Mouse (Mus musculus): Measurements from ENCODE around the gene Nelfcd. TPM values are rescaled to one million over a fixed set of nuclear protein-coding genes. Genes with fewer than 3 reads are reported as not detected.

The Nelfcd gene
- polyA plus RNA-seq, 1 experiment from 2014 or later, result 125 TPM

- Histone ChIP-seq H3K9me3 (ENCODE audit: control insufficient read depth, low read depth, low read length) (no peaks in the 10 kb centered on the region), H3K4me2 (replicated peaks; ENCODE audit: low read depth, low read length) (no peak overlapping the region), H3K27me3 (ENCODE audit: control insufficient read depth, insufficient read depth, low read length) (no peaks in the 10 kb centered on the region), H3K4me3 (ENCODE audit: low read depth, low read length) (no peak overlapping the region), H3K27ac (ENCODE audit: low read length) (no peak overlapping the region), H3K36me3 (ENCODE audit: control insufficient read depth, insufficient read depth, low read length) (no peaks in the 10 kb centered on the region), H3K4me1 (ENCODE audit: control insufficient read depth, insufficient read depth, low read length) (no peaks in the 10 kb centered on the region), H3K9ac (replicated peaks; ENCODE audit: low read depth, low read length) (no peak overlapping the region)
- WGBS, result 78% methylated on average over 4 of the region's 4 CpGs
- 0 out of 2 replicates have a peak, but pooled peaks have one; percentile 23 for ATAC-seq (ENCODE audit: insufficient number of reproducible peaks, insufficient read depth, low FRiP score, low read depth)
Observed at GRCm38 (mm10) chr2:174400396-174400795, 15.2 kb upstream of the Nelfcd start.

DNA sequence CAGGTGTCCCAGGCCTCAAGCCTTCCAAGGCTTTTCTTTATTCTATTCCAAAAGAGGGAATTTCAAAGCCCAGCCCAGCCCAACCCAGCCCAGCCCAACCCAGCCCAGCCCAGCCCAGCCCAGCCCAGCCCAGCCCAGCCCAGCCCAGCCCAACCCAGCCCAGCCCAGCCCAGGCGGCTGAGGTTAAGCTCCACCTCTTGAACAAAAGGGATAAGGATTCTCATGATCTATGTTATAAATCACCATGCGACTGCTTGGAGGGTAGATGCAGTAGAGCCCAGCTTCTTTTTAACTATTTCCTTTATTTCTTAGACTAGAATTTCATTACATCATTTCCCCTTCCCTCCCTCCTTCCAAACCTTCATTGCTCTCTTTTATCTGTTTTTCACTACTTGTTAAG lies 5.4 kb upstream of the Nelfcd start:
- Histone ChIP-seq H3K27ac (ENCODE audit: low read length) (no peak overlapping the region), H3K9me3 (ENCODE audit: control insufficient read depth, low read depth, low read length) (no peaks in the 10 kb centered on the region), H3K4me1 (ENCODE audit: control insufficient read depth, insufficient read depth, low read length) (no peaks in the 10 kb centered on the region), H3K4me3 (ENCODE audit: low read depth, low read length) (no peak overlapping the region), H3K36me3 (ENCODE audit: control insufficient read depth, insufficient read depth, low read length) (no peaks in the 10 kb centered on the region), H3K27me3 (ENCODE audit: control insufficient read depth, insufficient read depth, low read length) (no peaks in the 10 kb centered on the region), H3K9ac (replicated peaks; ENCODE audit: low read depth, low read length) (no peak overlapping the region), H3K4me2 (replicated peaks; ENCODE audit: low read depth, low read length) (no peak overlapping the region)
- no peak for ATAC-seq (ENCODE audit: insufficient number of reproducible peaks, insufficient read depth, low FRiP score, low read depth)
- WGBS, result 30% methylated on average over 2 of the region's 2 CpGs

GRCm38 (mm10) chr2:174413127-174413526 lies 2.5 kb upstream of the Nelfcd start:
- H3K4me1 ChIP-seq (ENCODE audit: control insufficient read depth, insufficient read depth, low read length), result peaks cover 7% of the 10 kb centered on the region
- no peaks in the 10 kb centered on the region for H3K27me3 ChIP-seq (ENCODE audit: control insufficient read depth, insufficient read depth, low read length)
- H3K27ac ChIP-seq (ENCODE audit: low read length), result no peak overlapping the region
- no peak overlapping the region for H3K9ac ChIP-seq (replicated peaks; ENCODE audit: low read depth, low read length)
- no peaks in the 10 kb centered on the region for H3K36me3 ChIP-seq (ENCODE audit: control insufficient read depth, insufficient read depth, low read length)
- WGBS, result 72% methylated on average over 7 of the region's 7 CpGs
- no peak overlapping the region for H3K4me3 ChIP-seq (ENCODE audit: low read depth, low read length)
- no peaks in the 10 kb centered on the region for H3K9me3 ChIP-seq (ENCODE audit: control insufficient read depth, low read depth, low read length)
- no peak overlapping the region for H3K4me2 ChIP-seq (replicated peaks; ENCODE audit: low read depth, low read length)
- ATAC-seq (ENCODE audit: insufficient number of reproducible peaks, insufficient read depth, low FRiP score, low read depth), result no peak

- Histone ChIP-seq H3K36me3 (ENCODE audit: control insufficient read depth, insufficient read depth, low read length) (no peaks in the 10 kb centered on the region), H3K9me3 (ENCODE audit: control insufficient read depth, low read depth, low read length) (no peaks in the 10 kb centered on the region), H3K4me3 (ENCODE audit: low read depth, low read length) (peak overlapping the region; percentile 82), H3K4me1 (ENCODE audit: control insufficient read depth, insufficient read depth, low read length) (peaks cover 7% of the 10 kb centered on the region), H3K4me2 (replicated peaks; ENCODE audit: low read depth, low read length) (no peak overlapping the region), H3K27ac (ENCODE audit: low read length) (no peak overlapping the region), H3K27me3 (ENCODE audit: control insufficient read depth, insufficient read depth, low read length) (no peaks in the 10 kb centered on the region), H3K9ac (replicated peaks; ENCODE audit: low read depth, low read length) (no peak overlapping the region)
- ATAC-seq (ENCODE audit: insufficient number of reproducible peaks, insufficient read depth, low FRiP score, low read depth), result no peak
- WGBS, result 41% methylated on average over 18 of the region's 18 CpGs
Observed at GRCm38 (mm10) chr2:174415001-174415730, 438 bp upstream of the Nelfcd start.

DNA sequence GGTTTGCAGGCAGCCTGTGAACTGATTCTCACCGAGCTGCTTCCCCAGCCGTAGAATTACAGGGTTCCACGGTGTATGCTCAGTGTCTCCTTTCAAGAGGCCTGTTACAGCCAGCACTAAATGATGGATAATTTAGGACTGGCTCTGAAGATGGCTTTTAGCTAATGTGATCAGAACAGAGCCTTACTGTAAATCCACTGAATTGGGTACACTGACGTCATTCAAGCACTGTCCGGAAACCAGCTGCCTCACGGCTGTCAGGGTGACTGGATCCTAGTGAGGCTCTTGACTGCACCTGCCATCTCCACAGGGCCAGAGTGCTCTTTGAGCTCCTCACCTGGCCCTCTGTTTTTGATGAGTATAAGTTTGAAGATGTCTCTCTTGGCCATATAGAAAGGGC lies 5.5 kb downstream of the Nelfcd start:
- H3K4me1 ChIP-seq (ENCODE audit: control insufficient read depth, insufficient read depth, low read length), result peaks cover 7% of the 10 kb centered on the region
- H3K27ac ChIP-seq (ENCODE audit: low read length), result no peak overlapping the region
- no peak for ATAC-seq (ENCODE audit: insufficient number of reproducible peaks, insufficient read depth, low FRiP score, low read depth)
- H3K9ac ChIP-seq (replicated peaks; ENCODE audit: low read depth, low read length), result no peak overlapping the region
- H3K27me3 ChIP-seq (ENCODE audit: control insufficient read depth, insufficient read depth, low read length), result no peaks in the 10 kb centered on the region
- no peak overlapping the region for H3K4me3 ChIP-seq (ENCODE audit: low read depth, low read length)
- peaks cover 39% of the 10 kb centered on the region for H3K36me3 ChIP-seq (ENCODE audit: control insufficient read depth, insufficient read depth, low read length)
- H3K9me3 ChIP-seq (ENCODE audit: control insufficient read depth, low read depth, low read length), result no peaks in the 10 kb centered on the region
- 82% methylated on average over 6 of the region's 6 CpGs for WGBS
- H3K4me2 ChIP-seq (replicated peaks; ENCODE audit: low read depth, low read length), result no peak overlapping the region

DNA sequence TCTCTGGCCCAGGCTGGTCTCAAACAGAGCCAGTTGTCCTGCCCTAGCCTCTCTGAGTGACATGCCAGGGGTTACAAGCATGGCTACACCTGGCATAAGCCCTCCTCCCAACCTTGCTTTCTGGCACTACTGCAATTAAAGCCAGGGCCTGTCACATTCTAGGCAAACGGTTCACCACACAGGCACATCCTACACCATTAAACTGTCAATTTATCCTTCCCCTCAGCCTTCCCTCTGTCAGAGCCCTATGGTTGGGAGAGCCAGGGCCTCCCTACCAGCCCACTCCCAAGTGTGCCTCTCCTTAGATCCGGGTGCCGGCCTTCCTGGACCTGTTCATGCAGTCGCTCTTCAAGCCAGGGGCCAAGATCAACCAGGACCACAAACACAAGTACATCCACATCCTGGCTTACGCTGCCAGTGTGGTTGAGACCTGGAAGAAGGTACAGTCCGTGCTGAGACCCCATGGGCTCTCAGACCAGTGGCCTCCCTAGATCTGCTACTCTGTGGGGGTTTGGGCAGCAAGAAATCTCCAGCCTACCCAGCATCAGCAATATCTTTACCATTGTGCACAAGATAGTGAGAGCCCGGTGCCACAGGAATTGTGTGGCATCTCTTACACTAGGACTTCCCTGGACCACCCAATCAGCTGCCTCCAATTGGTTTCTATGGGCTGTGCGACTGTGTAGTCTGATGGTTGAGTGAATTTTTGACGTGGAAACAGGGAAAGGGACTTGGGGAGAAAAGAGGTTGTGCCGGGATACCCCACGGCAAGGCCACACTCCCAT lies 8.9 kb downstream of the Nelfcd start:
- 95% methylated on average over 11 of the region's 11 CpGs for WGBS
- Histone ChIP-seq H3K36me3 (ENCODE audit: control insufficient read depth, insufficient read depth, low read length) (peaks cover 62% of the 10 kb centered on the region), H3K4me1 (ENCODE audit: control insufficient read depth, insufficient read depth, low read length) (no peaks in the 10 kb centered on the region)

DNA sequence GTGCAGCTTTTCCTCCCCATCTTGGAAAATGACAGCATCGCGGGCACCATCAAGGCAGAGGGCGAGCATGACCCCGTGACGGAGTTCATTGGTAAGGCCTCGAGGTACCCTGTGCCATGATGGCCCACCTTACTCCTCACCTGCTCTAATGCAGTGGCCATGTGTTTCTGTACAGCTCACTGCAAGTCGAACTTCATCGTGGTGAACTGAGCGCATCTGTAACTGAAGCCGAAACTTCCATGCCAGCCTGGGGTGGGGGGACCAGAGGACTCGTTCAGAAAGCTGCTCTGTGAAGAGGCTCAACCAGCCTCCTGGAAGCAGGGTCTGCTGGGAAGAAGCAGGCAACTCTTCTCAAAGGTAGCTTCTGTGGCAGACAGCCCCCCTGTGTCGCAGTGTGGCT lies 11.3 kb downstream of the Nelfcd start:
- H3K4me2 ChIP-seq (replicated peaks; ENCODE audit: low read depth, low read length), result no peak overlapping the region
- H3K36me3 ChIP-seq (ENCODE audit: control insufficient read depth, insufficient read depth, low read length), result peaks cover 58% of the 10 kb centered on the region
- no peak overlapping the region for H3K9ac ChIP-seq (replicated peaks; ENCODE audit: low read depth, low read length)
- WGBS, result 90% methylated on average over 12 of the region's 12 CpGs
- no peaks in the 10 kb centered on the region for H3K27me3 ChIP-seq (ENCODE audit: control insufficient read depth, insufficient read depth, low read length)
- no peak for ATAC-seq (ENCODE audit: insufficient number of reproducible peaks, insufficient read depth, low FRiP score, low read depth)
- H3K4me1 ChIP-seq (ENCODE audit: control insufficient read depth, insufficient read depth, low read length), result no peaks in the 10 kb centered on the region
- no peaks in the 10 kb centered on the region for H3K9me3 ChIP-seq (ENCODE audit: control insufficient read depth, low read depth, low read length)
- no peak overlapping the region for H3K27ac ChIP-seq (ENCODE audit: low read length)
- no peak overlapping the region for H3K4me3 ChIP-seq (ENCODE audit: low read depth, low read length)

More for the DNA sequence above, 8.9 kb downstream of the Nelfcd start:
- Histone ChIP-seq H3K4me3 (ENCODE audit: low read depth, low read length) (no peak overlapping the region), H3K4me2 (replicated peaks; ENCODE audit: low read depth, low read length) (no peak overlapping the region), H3K27me3 (ENCODE audit: control insufficient read depth, insufficient read depth, low read length) (no peaks in the 10 kb centered on the region), H3K9ac (replicated peaks; ENCODE audit: low read depth, low read length) (no peak overlapping the region), H3K9me3 (ENCODE audit: control insufficient read depth, low read depth, low read length) (no peaks in the 10 kb centered on the region), H3K27ac (ENCODE audit: low read length) (no peak overlapping the region)
- no peak for ATAC-seq (ENCODE audit: insufficient number of reproducible peaks, insufficient read depth, low FRiP score, low read depth)

DNA sequence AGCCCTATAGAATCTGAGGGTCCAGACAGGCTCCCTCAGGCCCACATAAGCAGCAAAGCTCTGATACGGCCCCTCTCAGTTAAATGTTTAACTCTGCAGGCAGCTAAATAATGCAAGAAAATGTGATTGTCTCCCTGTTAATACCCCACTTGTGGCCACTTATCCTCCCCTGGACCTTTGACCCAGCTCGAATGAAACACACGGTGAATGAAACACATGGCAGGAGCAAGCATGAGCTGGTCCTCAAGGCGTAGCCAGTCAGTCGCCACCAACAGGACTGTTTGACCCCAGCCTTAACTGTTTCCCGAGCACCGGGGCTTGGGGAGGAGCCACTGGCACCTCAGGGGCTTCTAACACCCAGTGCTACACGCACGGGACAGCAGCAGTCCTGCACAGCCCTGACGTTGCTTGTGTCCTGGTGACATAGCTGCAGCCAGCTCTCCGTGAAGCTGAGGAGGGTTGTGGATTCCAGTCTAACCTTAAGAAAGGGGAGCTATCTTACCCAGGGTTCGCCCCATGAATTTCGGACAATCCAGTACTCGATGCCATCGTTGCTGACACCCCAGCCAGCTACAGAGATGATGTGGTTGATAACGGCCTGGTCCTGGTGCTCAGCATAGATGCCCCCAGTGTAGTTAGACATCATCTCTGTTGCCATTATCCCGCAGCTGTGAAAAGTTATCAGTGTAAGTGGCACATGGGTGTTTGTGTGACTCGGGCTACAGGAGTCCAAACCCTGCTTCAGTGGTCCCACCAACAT lies 12.7 kb downstream of the Nelfcd start:
- Histone ChIP-seq H3K4me1 (ENCODE audit: control insufficient read depth, insufficient read depth, low read length) (no peaks in the 10 kb centered on the region), H3K4me2 (replicated peaks; ENCODE audit: low read depth, low read length) (no peak overlapping the region), H3K9me3 (ENCODE audit: control insufficient read depth, low read depth, low read length) (no peaks in the 10 kb centered on the region), H3K4me3 (ENCODE audit: low read depth, low read length) (no peak overlapping the region), H3K9ac (replicated peaks; ENCODE audit: low read depth, low read length) (no peak overlapping the region), H3K27me3 (ENCODE audit: control insufficient read depth, insufficient read depth, low read length) (no peaks in the 10 kb centered on the region), H3K27ac (ENCODE audit: low read length) (no peak overlapping the region), H3K36me3 (ENCODE audit: control insufficient read depth, insufficient read depth, low read length) (peaks cover 49% of the 10 kb centered on the region)
- WGBS, result 79% methylated on average over 18 of the region's 18 CpGs
- no peak for ATAC-seq (ENCODE audit: insufficient number of reproducible peaks, insufficient read depth, low FRiP score, low read depth)

Measured in stomach, embryonic 14.5 days (tissue).